In the genomic region with DNA sequence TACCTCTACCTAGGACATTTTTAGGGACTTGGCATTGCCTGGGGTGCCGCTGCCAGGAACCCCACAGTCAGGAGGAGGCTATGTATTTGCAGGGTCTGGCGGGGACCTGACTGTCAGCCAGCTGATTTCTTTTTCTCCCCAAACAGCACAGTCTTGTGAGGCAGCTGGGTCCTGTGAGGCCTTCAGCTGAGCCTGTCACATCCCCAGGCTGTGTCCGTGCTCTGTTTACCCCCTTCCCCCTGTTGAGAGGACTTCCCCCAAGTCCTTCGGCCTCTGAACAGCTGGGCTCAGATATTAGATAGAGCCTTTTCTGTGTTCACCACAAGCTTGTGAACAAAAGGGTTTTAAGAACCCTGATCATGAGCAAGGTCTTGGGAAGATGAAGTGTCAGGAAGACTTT, we compare ENCODE assay signal across 16 mouse cellular contexts. TPM values are rescaled to one million over a fixed set of nuclear protein-coding genes. Genes with fewer than 3 reads are reported as not detected.
A peak's percentile ranks its signal among the peaks of the same experiment; 100 is the strongest.
DNase-seq lines count a peak whose midpoint lies in the region; ATAC-seq and TF ChIP-seq lines count a peak whose summit lies in the region.
"Had no signal": no experiment of that assay in that cellular context is flagged by ENCODE, and none has a peak within 500 bp of the region (broad histone marks: within the 10 kb centered on the region; RNA-seq: fewer than 3 reads in every experiment).

No protein-coding gene starts in this region.

- ATAC-seq in forebrain, embryonic 14.5 days, result no peak
- no peak; the same call in 1 of the 2 replicates for ATAC-seq in kidney, postnatal 0 days (replicated peaks; ENCODE audit: low FRiP score, low read depth)
- ATAC-seq in midbrain, embryonic 12.5 days (ENCODE audit: low FRiP score, low read depth), result no peak
- no peak for ATAC-seq in midbrain, embryonic 13.5 days
- peak; percentile 50; the same call in 1 of the 2 replicates for ATAC-seq in stomach, embryonic 15.5 days (ENCODE audit: insufficient read depth, low FRiP score, low read depth)
- ATAC-seq: forebrain, embryonic 13.5 days had no signal

- no peak overlapping the region for H3K9ac ChIP-seq in forebrain, embryonic 14.5 days (ENCODE audit: low read length)
- no peak overlapping the region for H3K9ac ChIP-seq in kidney, postnatal 0 days (ENCODE audit: low read depth, low read length)
- H3K9ac ChIP-seq in midbrain, embryonic 12.5 days (replicated peaks), result no peak overlapping the region
- no peak overlapping the region for H3K9ac ChIP-seq in midbrain, embryonic 13.5 days (replicated peaks)
- no peak overlapping the region for H3K9ac ChIP-seq in stomach, embryonic 15.5 days
- H3K9ac ChIP-seq: forebrain, embryonic 13.5 days; limb, embryonic 15.5 days had no signal

- H3K4me3 ChIP-seq in forebrain, embryonic 10.5 days, result no peak overlapping the region
- no peak overlapping the region for H3K4me3 ChIP-seq in forebrain, embryonic 14.5 days (ENCODE audit: low read depth, low read length)
- H3K4me3 ChIP-seq in kidney, postnatal 0 days (replicated peaks; ENCODE audit: low read depth, low read length), result no peak overlapping the region
- no peak overlapping the region for H3K4me3 ChIP-seq in midbrain, embryonic 12.5 days
- no peak overlapping the region for H3K4me3 ChIP-seq in midbrain, embryonic 13.5 days (replicated peaks)
- no peak overlapping the region for H3K4me3 ChIP-seq in stomach, embryonic 15.5 days (replicated peaks)
- H3K4me3 ChIP-seq: forebrain, embryonic 13.5 days; limb, embryonic 15.5 days had no signal

- no peaks in the 10 kb centered on the region for H3K36me3 ChIP-seq in forebrain, embryonic 10.5 days (replicated peaks)
- H3K36me3 ChIP-seq in forebrain, embryonic 14.5 days (ENCODE audit: control insufficient read depth, insufficient read depth, low read length), result no peaks in the 10 kb centered on the region
- no peaks in the 10 kb centered on the region for H3K36me3 ChIP-seq in kidney, postnatal 0 days (ENCODE audit: insufficient read depth, low read length)
- H3K36me3 ChIP-seq in midbrain, embryonic 12.5 days, result no peaks in the 10 kb centered on the region
- no peaks in the 10 kb centered on the region for H3K36me3 ChIP-seq in midbrain, embryonic 13.5 days
- H3K36me3 ChIP-seq in stomach, embryonic 15.5 days, result no peaks in the 10 kb centered on the region
- H3K36me3 ChIP-seq: limb, embryonic 15.5 days had no signal

- DNase-seq in forebrain, embryonic 10.5 days (ENCODE audit: extremely low spot score, low spot score), result no peak
- DNase-seq in forebrain, embryonic 14.5 days (ENCODE audit: low spot score), result no peak
- peak; percentile 55 for DNase-seq in kidney, postnatal 0 days (ENCODE audit: low spot score)
- DNase-seq in kidney, adult 18-20 months, result no peak
- no peak for DNase-seq in layer of hippocampus, postnatal 14 days (ENCODE audit: low spot score in 2 of 2)
- DNase-seq: adrenal gland, adult 2 months; B cell, adult 2 months; cerebellum, adult 8-10 months; heart, postnatal 4 days; kidney, postnatal 36 days had no signal

- H3K27me3 ChIP-seq in forebrain, embryonic 10.5 days (ENCODE audit: poor library complexity, severe bottlenecking), result peaks cover 6% of the 10 kb centered on the region; the same call in 1 of the 2 replicates
- H3K27me3 ChIP-seq in forebrain, embryonic 14.5 days (replicated peaks; ENCODE audit: control insufficient read depth, insufficient read depth, low read length), result no peaks in the 10 kb centered on the region
- H3K27me3 ChIP-seq in kidney, postnatal 0 days (ENCODE audit: insufficient read depth, low read length), result no peaks in the 10 kb centered on the region
- no peaks in the 10 kb centered on the region for H3K27me3 ChIP-seq in midbrain, embryonic 12.5 days
- H3K27me3 ChIP-seq in midbrain, embryonic 13.5 days, result peaks cover 3% of the 10 kb centered on the region; the same call in 1 of the 2 replicates
- no peaks in the 10 kb centered on the region for H3K27me3 ChIP-seq in stomach, embryonic 15.5 days (replicated peaks)
- H3K27me3 ChIP-seq: forebrain, embryonic 13.5 days; limb, embryonic 15.5 days had no signal

- H3K27ac ChIP-seq in forebrain, embryonic 10.5 days, result peak overlapping the region; percentile 8; the same call in 1 of the 2 replicates
- H3K27ac ChIP-seq in forebrain, embryonic 14.5 days (ENCODE audit: low read depth, low read length), result no peak overlapping the region
- 0 out of 2 replicates have a peak overlapping the region, but pooled peaks have one; percentile 19 for H3K27ac ChIP-seq in kidney, postnatal 0 days
- H3K27ac ChIP-seq in midbrain, embryonic 12.5 days (replicated peaks), result 0 out of 2 replicates have a peak overlapping the region, but pooled peaks have one; percentile 30
- no peak overlapping the region for H3K27ac ChIP-seq in midbrain, embryonic 13.5 days
- peak overlapping the region; percentile 57; the same call in 1 of the 2 replicates for H3K27ac ChIP-seq in stomach, embryonic 15.5 days
- H3K27ac ChIP-seq: forebrain, embryonic 13.5 days; limb, embryonic 15.5 days; macrophage had no signal

- 53% methylated on average over 4 of the region's 4 CpGs for WGBS in forebrain, embryonic 10.5 days
- 41% methylated on average over 4 of the region's 4 CpGs for WGBS in forebrain, embryonic 14.5 days
- 40% methylated on average over 4 of the region's 4 CpGs for WGBS in kidney, postnatal 0 days
- 40% methylated on average over 4 of the region's 4 CpGs for WGBS in midbrain, embryonic 12.5 days
- WGBS in midbrain, embryonic 13.5 days, result 27% methylated on average over 4 of the region's 4 CpGs
- 27% methylated on average over 4 of the region's 4 CpGs for WGBS in stomach, embryonic 15.5 days

- peaks cover 21% of the 10 kb centered on the region for H3K4me1 ChIP-seq in forebrain, embryonic 10.5 days
- peaks cover 7% of the 10 kb centered on the region; the same call in 1 of the 2 replicates for H3K4me1 ChIP-seq in forebrain, embryonic 14.5 days (ENCODE audit: control insufficient read depth, insufficient read depth, low read length)
- peaks cover 6% of the 10 kb centered on the region; the same call in 1 of the 2 replicates for H3K4me1 ChIP-seq in kidney, postnatal 0 days (replicated peaks; ENCODE audit: insufficient read depth, low read length)
- H3K4me1 ChIP-seq in midbrain, embryonic 12.5 days, result peaks cover 22% of the 10 kb centered on the region
- H3K4me1 ChIP-seq in midbrain, embryonic 13.5 days (replicated peaks), result peaks cover 32% of the 10 kb centered on the region
- H3K4me1 ChIP-seq in stomach, embryonic 15.5 days, result peaks cover 7% of the 10 kb centered on the region; the same call in 1 of the 2 replicates

- H3K4me2 ChIP-seq in forebrain, embryonic 14.5 days (ENCODE audit: low read length), result no peak overlapping the region
- H3K4me2 ChIP-seq in kidney, postnatal 0 days (ENCODE audit: low read length), result no peak overlapping the region
- H3K4me2 ChIP-seq in midbrain, embryonic 12.5 days (replicated peaks), result no peak overlapping the region
- no peak overlapping the region for H3K4me2 ChIP-seq in midbrain, embryonic 13.5 days (replicated peaks)
- H3K4me2 ChIP-seq in stomach, embryonic 15.5 days, result no peak overlapping the region
- H3K4me2 ChIP-seq: forebrain, embryonic 13.5 days; limb, embryonic 15.5 days had no signal

- TF ChIP-seq CTCF in kidney, postnatal 0 days (IDR thresholded peaks at IDR 0.05; ENCODE audit: low read depth), result no peak

- H3K9me3 ChIP-seq in forebrain, embryonic 10.5 days, result no peaks in the 10 kb centered on the region
- no peaks in the 10 kb centered on the region for H3K9me3 ChIP-seq in forebrain, embryonic 14.5 days (replicated peaks; ENCODE audit: control insufficient read depth, low read length)
- no peaks in the 10 kb centered on the region for H3K9me3 ChIP-seq in kidney, postnatal 0 days (replicated peaks; ENCODE audit: low read length)
- H3K9me3 ChIP-seq in midbrain, embryonic 12.5 days, result no peaks in the 10 kb centered on the region
- H3K9me3 ChIP-seq in midbrain, embryonic 13.5 days, result no peaks in the 10 kb centered on the region
- no peaks in the 10 kb centered on the region for H3K9me3 ChIP-seq in stomach, embryonic 15.5 days
- H3K9me3 ChIP-seq: forebrain, embryonic 13.5 days; limb, embryonic 15.5 days had no signal

RNA-seq across cellular contexts. Expression of gene Ccnd2, which starts 25.4 kb away (rescaled TPM):
- 997 and 1,058 TPM in 2 replicates for polyA plus RNA-seq in forebrain, embryonic 10.5 days (2016; fragmentation: Nextera tagmentation; extraction: Ambion mirVana)
- polyA plus RNA-seq in forebrain, embryonic 14.5 days (2014; fragmentation: Nextera tagmentation; extraction: Ambion mirVana), result 1,278 and 1,343 TPM in 2 replicates
- 364 and 419 TPM in 2 replicates for polyA plus RNA-seq in kidney, postnatal 0 days (2015; fragmentation: Nextera tagmentation; extraction: Ambion mirVana)
- polyA plus RNA-seq in midbrain, embryonic 12.5 days (2016; fragmentation: Nextera tagmentation; extraction: Ambion mirVana), result 1,089 and 1,182 TPM in 2 replicates
- 700 and 837 TPM in 2 replicates for polyA plus RNA-seq in midbrain, embryonic 13.5 days (2015; fragmentation: Nextera tagmentation; extraction: Ambion mirVana)
- polyA plus RNA-seq in stomach, embryonic 15.5 days (2015; fragmentation: Nextera tagmentation; extraction: Ambion mirVana), result 922 and 986 TPM in 2 replicates
- 100 to 1,000 TPM; 174 to 210 TPM for total RNA-seq in layer of hippocampus, postnatal 14 days (2021)

Comparison
In these comparisons a context has a peak if more than half of its experiments do, and no peak if none do; other contexts are left out.
1. H3K27ac ChIP-seq: peak in forebrain, embryonic 10.5 days (single experiment), kidney, postnatal 0 days (single experiment), midbrain, embryonic 12.5 days (single experiment) and stomach, embryonic 15.5 days (single experiment); none in forebrain, embryonic 14.5 days (single experiment) and midbrain, embryonic 13.5 days (single experiment).